Mouse (Mus musculus) stomach, postnatal 0 days (tissue): ENCODE data around the gene Pop5.

Experiments used
- CTCF ChIP-seq: IDR thresholded peaks from 2 replicates; pipeline ENCODE4 v1.5.1; 2016; ENCODE audit warnings: antibody characterized with exemption, low read depth, mild to moderate bottlenecking, moderate library complexity
- EP300 ChIP-seq: optimal IDR thresholded peaks from 2 replicates; pipeline ENCODE3; 2016; ENCODE audit warnings: antibody characterized with exemption

GRCm38 (mm10) chr5:115215273-115216185 lies 20.1 kb upstream of the Pop5 start:
- TF ChIP-seq CTCF, result no peak
- TF ChIP-seq EP300, result no peak
